Mouse (Mus musculus) regulatory T cell (primary cell): ENCODE measurements around the gene Ephb2.

ENCODE experiments used
- in situ Hi-C: fragments of 300-600 bp; cut with MboI, MseI; formaldehyde crosslinking; loops from one replicate; pipeline ENCODE4 v1.15.1; 2025; ENCODE audit warnings: high pct_unique_total_duplicates

Gene Ephb2

DNA sequence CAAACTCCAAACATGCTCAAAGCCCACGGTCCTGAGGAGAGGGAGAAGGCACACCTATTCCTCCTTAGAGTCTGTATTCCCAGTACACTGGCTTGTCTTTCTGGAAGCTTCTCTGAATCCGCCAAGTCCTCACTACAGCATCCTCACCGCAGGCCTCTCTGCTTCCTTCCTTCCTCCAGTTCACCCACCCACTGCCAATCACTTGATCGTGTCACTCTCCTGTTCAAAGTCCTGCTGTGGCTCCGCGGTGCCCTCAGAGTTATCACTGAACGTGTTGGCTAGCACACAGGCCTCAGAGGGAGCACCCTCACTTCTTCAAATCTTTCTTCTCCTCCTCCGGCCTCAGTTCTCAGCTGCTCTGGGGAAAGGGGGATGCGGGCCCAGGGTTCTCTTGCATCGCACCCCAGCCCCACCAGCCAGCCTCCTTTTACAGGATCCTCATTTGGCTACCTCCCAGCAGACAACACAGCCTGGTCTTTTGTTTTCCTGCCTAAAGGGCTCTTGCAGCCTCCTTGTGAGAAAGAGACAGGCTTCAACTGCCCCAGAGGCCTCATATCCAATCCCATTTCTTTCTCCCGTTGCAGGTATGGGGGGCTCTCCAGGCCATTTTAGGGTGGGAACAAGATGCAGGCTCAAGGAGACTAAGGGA, 102.4 kb downstream of the Ephb2 start:
- in situ Hi-C loops = no loop called here

DNA sequence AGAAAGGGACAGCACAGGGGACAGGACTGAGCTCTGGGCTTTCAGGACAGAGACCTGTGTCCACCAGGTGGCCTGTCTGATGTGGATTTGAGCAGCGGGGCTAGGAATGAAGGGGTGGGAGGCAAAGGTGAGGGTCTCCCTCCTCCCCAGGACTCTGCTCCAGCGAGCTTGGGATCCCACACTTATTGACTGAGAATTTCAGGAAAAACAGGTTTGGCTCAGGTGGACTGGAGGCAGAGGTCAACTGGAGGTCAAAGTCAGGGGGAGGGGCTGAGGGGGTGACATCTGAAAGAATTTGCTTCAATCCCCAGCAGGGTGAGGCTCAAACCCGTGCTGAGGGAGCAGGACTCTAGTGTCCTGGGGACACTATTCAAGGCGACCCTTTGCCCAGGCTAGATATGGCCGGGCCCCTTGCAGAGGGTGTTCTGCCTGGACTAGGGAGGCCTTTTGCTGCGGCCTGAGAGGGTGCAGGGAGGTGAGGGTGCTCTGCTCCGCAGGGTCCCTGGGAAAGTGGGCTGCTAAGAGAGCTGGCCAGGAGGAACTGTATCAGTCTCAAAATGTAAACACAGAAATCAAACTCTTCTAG, 103.2 kb downstream of the Ephb2 start:
- in situ Hi-C loops = no loop called here

DNA sequence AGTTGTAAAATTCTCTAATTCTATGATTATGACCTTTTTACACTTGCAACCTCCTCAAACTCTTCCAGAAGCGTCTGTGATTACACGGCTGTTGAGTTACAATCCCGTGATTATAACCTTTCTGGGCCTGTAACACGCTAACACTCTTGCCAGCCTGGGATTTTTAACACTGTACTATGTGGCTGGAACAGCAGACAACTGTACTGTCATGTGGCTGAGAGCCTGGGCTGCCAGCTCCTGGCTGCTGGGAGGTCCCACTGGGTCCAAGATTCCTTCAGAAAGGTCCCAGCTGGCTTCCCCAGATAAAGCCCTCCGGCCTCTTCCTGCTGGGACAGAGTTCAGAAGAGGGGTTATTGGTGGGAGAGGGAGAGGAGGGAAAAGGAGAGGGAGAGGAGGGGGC, 104.0 kb downstream of the Ephb2 start:
- in situ Hi-C loops = no loop called here

DNA sequence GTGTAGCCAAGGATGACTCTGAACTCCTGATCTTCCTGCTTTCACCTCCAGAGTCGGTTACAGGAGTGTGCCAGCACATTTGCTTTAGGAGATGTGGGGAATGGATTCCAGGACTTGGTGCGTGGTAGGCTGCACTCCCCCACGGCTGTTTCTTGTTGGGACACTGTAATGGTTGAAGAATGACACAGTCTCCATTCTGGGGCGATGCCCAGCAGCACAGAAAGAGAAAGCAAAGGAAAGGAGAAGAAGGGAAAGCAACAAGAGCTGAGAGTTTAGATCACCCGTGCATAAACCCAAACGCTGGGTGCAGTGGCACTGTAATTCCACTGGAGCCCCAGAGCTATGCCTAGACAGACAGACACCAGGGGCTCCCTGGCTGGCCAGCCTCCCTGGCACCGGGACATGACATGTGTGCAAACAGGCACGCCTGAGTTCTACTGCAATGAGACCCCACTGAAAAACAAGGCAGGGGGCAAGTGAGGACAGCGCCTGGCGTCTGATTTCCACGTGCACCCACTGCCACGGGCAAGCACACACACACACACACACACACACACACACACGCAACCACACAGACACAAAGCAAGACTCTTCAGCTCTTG, 104.7 kb downstream of the Ephb2 start:
- in situ Hi-C loops = no loop called here

DNA sequence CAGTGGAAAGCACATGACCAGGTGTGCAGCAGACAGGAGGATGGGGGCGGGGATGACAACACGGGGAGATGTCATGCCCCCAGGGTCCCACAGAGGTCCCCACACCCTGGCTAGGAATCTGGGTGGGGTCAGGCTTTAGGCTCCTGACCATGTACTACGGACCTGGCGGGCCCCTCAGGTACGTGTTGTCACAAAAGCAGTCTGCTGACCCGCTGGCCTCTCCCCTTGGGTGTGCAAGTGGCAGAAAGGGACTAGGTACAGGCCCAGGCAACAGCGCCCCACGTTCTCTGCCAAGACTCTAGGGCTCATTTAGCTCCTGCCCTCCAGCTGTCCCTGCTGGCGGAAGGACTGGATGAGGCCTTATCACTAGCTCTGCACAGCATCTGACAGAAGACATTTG, 105.3 kb downstream of the Ephb2 start:
- in situ Hi-C loops = no loop called here

DNA sequence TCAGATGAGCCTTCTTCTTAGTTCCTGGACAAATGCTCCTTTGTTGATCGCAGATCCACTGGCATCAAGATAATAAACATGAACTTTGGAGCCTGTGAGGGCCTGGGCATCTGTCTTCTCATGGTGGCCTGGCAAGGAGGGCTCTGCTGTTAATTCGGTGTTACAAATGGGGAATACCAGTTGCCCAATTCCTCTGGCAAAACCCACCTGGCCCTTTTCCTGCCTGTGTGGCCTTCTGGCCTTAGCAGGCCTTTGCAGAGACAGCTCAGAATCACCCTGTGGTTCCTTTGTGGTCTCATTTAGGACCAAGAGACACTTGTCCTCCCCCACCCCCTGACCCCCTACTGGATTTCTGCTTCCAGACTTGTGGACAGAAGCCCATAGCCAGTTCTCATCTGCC, 106.2 kb downstream of the Ephb2 start:
- in situ Hi-C loops = no loop called here

DNA sequence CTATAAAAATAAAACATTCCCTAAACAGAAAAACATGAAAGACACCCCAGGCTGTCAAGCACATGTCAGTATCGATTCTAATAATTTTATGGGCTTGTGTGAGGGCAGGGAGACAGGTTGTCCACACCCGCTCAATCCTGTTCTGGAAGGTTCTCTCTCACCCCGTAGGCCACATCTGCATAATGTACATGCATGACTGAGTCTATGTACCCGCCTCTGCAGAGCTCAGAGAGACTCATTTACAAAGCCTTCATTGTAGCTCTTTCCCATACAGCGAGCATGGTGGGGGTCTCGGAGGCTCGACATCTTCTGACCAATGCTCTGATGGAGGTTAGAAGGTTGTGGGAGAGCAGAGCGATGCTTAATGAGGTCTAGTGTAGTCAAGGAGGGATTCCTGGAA, 108.8 kb downstream of the Ephb2 start:
- in situ Hi-C loops = no loop called here

DNA sequence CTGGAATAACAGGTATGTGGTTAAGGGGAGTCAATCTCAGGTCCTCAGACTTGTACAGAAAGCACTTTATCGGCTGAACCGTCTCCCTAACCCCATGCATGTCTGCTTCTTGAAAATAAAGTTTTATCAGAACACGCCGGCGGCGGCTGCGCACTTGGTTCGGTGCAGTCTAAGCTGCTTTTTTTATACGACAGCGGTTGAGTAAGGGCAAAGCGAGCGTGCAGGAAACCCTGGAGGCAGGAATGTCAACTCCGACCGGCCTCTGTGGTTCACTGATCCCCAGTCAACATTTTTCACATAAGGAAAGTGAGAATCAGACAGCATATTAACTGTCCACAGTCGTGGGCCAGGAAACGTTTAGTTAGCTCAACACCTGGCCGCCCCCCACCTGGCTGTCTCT, 111.1 kb downstream of the Ephb2 start:
- in situ Hi-C loops = no loop called here

DNA sequence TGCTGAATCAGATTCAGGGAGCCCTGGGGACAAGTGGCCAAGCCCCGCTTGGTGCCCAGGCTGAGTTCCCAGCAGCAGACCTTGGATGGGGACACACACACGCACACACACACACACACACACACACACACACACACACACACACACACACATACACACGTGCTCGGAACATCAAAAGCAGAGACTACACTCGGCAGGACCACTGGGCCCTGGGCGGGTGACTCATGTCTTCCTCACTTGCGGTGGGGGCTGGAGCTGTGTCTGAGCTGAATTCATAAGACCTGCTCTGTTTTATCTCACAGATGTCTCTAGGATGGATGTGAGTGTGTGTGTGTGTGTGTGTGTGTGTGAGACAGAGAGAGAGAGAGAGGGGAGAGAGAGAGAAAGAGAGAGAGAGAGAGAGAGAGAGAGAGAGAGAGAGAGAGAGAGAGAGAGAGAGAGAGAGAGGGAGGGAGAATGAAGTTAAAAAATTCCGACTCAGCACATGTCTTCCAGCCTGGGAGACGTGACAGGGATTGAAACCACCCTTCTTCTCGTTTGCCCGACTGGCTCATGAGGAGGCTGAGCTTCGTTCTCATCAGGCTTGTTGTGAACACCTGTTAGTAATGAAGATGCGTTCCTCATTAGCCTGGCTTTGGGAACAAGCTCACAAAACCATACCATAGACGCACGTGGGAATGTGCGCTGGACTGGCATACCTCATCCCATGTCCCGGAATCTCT, 113.3 kb downstream of the Ephb2 start:
- in situ Hi-C loops = no loop called here

DNA sequence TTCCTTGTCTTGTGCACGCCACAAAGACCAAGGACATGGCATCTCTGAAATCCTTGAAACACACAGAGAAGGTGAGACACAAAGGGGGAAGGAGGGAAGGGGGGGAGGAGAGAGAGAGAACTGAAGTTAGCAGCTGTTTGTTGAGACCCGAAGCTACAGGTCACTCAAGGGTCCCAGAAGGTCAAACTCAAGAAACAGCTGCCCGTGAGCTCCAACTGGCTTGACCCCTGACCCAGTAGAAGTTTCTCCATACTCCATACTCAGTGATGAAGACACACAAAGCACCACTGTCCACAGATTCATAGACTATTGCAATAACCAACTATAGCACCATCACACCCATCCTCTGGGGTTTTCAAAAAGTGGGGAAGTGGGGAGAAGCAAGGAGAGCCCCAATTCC, 113.9 kb downstream of the Ephb2 start:
- in situ Hi-C loops = no loop called here

DNA sequence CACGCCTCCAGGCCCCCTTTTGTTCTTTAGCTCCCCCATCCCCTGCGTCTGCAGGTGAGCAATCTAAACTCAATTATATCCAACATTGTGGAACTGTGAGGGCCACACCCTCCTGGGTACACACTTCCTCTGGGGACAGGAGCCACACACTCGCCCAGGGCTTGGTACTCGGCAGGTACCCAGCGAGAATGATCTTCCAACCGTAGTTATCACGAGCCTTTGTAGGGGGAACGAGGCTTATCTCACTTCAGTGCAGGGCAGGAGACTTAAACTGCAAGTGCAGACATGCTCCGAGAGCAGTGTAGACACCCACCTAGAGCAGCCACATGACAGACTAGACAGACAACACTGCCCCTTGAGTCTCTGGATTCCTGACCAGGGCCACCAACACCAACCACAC, 115.8 kb downstream of the Ephb2 start:
- in situ Hi-C loops = no loop called here

DNA sequence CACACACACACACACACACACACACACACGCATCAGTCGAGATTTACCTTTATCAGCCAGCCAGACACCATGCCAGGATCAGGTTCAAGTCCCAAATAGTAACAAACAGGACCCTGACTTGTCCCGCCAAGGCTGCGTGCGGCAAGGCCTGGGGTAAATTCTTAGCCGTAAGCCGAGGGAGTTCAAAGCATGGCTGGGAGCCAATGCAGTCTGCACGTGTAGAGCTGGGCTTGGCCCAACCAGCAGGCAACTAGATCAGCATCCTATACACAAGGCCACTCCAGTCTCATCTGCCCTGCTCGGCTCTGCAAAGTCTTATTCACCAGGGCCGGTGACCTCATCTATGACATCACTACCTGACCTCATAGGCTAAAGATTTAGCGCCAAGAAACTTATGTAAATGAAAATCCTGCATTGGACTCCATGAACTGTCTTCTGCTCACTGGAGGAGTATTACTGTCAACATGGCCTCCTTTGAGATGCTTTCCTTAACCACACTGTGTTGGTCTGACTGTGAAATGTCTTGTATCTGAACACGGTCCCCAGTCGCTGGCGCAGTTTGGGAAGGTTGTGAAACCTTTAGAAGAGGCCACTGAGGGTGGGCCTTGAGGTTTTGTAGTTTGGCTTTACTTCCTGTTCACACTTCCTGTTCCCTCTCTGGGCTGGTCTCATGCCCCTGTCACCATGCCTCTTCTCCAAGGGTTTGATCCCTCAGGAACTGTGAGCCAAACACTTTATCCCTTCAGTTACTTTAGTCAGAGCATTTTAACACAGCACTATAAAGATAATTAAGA, 117.4 kb downstream of the Ephb2 start:
- in situ Hi-C loops = no loop called here

DNA sequence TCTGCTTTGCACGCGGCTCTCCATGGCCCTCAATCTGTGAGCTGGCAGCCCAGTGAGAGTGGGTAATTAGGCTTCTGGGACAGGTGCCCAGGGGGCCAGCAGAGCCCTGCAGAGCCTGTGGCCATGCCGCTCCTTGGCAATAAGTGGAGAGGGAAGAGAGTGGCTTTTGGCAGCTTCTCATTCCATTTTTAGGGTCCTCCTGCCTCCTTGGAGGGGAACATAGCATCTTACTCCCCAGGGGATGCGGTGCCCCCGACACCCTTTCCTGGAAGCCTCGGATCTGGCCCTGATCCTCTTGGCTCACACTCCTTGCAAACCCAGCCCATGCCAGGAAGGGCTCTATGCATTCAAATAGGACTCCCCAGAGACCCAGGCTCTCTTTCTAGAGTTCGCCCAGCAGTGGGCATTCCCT, 119.2 kb downstream of the Ephb2 start:
- in situ Hi-C loops = no loop called here

DNA sequence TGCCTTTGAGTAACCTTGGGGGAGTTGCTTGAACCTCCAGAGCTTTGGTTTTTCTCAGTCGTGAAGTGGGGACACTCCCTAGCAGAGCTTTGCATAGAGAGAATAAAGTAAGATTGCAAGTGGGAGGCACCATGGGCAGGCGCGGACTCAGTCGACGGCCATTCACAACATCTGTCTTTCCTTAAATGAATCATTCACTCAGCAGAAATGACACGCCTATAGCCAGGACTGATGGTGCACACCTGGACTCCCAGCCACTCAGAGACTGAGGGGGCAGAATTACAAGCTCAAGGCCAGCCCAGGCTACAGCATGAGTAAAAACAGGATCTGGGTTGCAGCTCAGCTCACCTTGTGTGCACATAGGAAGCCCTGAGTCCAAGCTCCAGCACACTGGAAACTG, 121.3 kb downstream of the Ephb2 start:
- in situ Hi-C loops = no loop called here

DNA sequence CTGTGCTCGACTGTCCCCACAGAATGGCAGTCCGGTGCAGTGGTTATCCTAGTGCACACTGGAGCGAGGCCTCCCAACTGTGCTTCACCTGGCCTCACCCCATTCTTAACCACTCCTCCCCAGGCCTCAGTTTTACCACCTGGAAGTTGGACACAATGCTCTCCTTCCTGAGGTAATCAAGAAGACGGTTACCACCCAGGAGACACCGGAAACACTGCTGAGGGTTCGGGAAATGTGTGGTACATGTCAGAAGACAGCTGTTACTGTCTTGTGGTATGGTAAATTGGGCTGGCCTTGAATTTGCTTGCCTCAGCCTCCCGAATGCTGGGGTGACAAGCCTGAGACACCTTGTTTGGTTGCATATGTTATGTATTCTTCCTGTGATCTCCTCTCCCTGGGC, 121.9 kb downstream of the Ephb2 start:
- in situ Hi-C loops = no loop called here

DNA sequence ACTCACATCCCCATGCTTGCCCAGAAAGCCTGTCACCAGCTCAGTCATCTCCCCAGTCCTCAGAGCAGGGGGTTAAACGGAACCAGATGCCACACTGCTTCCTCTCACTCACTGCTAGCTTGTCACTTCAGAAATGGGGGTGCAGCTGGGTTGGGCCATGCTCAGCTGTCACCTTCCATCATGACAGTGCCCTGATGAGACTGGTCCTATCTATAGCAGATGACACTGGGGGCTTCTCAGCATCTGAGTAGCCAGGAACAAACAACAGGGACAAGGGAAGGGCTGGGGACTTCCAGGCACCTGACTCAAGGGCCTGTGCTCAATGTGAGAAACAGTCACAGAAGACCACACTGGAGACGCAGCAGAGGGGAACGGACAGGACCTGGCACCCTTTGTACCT, 122.4 kb downstream of the Ephb2 start:
- in situ Hi-C loops = no loop called here

DNA sequence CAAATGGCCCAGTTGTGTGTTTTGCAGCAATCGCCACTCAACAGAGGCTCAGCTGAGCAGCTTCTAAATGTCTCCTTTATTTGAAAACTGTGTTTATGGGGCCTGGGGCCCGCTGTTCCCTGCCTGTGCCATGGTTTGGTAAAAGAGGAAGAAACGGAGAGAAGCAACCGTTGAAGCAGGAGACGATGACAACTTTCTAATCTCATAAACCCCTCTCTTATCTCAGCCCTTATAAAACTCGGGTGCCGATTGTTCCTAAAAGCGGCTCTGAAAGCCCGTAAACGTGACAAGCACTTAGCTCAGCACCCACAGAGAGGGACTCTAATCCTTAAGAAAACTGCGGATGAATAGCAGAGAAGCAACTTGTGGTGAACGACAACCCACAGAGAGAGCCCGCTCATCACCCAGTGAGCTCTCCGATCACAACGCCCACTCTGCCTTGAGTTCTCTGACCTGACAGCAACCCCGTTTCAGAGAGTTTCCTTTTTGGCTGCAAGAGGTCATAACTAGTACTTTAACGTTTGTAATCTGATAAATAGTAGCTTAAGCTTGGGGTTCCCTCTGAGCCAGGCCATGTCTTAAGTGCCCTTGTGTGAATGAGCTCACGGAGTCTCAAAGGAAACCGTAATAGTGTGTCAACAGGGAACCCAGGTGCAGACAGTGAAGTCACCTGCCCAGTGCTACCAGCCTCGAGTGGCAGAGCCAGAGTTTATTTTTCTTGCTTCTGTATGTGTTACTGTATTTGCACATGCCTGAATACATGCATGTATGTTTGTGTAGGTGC, 123.6 kb downstream of the Ephb2 start:
- in situ Hi-C loops = no loop called here

DNA sequence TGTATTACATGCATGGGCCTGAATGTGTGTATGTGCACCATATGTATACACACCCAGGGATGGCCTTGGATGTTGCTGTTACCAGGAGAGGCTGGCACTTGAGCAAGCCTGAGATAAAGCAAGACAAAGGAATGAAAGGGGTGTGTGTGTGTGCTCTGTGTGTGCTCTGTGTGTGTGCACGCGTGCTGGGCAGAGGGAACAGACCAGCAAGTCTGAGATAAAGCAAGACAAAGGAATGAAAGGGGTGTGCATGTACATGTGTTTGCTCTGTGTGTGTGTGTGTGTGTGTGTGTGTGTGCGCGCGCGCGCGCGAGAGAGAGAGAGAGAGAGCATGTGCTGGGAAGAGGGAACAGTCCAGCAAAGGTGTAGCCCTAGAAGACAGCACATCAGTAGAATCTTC, 125.4 kb downstream of the Ephb2 start:
- in situ Hi-C loops = no loop called here

DNA sequence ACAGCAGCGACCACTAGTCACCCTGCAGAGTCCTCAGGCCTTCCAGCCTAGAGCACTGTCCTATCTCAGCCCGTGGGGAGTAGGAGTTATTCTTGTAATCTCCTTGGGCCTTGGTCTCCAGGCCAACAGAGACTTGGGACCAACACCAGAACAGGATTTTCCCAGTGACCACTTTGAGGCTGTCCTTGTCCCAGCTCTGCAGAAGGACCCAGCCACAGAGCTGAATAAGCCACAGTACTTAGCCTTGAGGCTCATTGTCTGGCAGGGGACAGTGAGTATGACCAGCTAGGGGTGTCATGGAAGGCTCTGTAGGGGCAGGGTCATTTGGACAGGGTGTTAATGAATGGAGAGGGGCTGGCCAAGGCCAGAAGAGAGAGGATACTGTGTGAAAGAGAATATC, 126.8 kb downstream of the Ephb2 start:
- in situ Hi-C loops = no loop called here

DNA sequence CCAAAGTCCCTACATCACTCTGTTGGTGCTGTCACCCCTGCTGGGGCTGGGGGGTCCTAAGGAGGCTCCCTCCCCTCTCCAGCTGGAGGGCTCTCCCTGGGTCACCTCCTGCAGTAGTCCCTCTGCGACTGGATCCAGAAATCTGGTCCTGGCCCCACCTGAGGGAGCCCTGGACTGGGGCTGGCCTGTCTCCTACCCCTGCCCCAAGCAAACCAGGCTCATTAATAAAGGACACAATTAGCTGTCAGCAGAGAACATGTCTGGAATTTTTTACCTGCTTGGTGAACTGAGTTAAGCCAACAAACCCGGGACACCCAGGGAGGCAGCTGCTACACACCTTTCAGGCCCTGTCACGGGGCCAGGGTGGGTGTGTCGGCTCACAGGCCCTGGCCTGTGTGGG, 129.1 kb downstream of the Ephb2 start:
- in situ Hi-C loops = no loop called here

DNA sequence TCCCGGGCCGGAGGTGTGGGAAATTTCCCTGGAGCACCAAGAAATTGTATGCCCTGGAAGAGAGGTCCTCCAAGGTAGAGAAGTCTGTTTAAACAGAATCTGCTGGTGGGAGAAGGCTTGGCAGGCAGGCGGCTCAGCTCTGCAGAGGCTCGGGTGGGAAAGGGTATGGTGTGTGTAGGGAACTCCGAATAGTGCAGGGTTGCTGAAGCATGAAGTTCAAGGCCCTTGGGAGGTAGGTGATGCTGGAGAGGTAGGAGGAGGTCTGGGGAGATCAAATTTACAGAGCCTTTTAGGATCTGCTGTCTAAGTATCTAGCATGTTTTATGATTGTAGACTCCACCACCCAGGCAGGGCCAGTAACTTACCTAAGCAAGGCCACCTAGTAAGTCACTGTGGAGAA, 130.7 kb downstream of the Ephb2 start:
- in situ Hi-C loops = no loop called here
